Mouse (Mus musculus): ENCODE data around the gene Trpm2. TPM values are rescaled to one million over a fixed set of nuclear protein-coding genes. Genes with fewer than 3 reads are reported as not detected.

Gene Trpm2
- total RNA-seq (2023) = 2.8 TPM

DNA sequence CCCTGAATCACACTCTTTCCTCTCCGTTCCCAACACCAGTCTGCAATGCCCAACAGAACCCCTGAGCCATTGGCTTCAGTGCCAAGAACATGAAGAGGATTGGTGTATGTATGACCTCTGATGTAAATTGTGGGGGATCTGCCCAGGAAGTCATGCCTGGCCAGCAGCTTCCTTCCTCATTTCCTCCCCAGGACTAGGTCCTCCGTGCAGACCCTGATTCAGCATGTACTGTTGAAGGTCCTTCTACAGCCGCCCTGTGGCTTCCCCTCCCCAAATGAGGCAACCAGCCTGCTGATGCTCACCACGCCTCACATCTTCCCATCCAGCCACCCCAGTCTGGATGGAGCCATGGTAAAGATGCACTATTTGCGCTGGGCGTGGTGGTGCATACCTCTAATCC lies at the start of gene Trpm2:
TSS of gene Trpm2 (minus strand) at position 83 of the 400 bp plus-strand sequence.

DNA sequence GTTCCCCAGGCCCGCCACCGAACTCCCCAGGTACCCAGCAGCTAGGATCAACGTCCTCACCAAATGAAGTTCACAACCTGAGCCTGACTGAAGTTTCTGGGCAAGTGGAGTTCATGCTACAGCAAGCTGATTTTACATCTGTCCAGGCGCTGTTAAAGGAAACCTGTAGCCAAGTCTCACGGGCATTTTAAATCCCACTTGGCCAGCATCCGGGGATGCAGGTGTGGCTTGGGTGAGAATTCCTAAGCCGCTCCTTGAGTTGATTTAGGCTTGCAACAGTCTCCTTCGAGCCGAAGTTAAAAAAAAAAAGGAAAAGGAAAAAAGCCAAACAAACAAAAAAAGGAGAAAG lies 39.6 kb upstream of the Trpm2 start, which contains the start of gene Pfkl:
TSS of gene Pfkl (minus strand) at position 139 of the 349 bp plus-strand sequence.

DNA sequence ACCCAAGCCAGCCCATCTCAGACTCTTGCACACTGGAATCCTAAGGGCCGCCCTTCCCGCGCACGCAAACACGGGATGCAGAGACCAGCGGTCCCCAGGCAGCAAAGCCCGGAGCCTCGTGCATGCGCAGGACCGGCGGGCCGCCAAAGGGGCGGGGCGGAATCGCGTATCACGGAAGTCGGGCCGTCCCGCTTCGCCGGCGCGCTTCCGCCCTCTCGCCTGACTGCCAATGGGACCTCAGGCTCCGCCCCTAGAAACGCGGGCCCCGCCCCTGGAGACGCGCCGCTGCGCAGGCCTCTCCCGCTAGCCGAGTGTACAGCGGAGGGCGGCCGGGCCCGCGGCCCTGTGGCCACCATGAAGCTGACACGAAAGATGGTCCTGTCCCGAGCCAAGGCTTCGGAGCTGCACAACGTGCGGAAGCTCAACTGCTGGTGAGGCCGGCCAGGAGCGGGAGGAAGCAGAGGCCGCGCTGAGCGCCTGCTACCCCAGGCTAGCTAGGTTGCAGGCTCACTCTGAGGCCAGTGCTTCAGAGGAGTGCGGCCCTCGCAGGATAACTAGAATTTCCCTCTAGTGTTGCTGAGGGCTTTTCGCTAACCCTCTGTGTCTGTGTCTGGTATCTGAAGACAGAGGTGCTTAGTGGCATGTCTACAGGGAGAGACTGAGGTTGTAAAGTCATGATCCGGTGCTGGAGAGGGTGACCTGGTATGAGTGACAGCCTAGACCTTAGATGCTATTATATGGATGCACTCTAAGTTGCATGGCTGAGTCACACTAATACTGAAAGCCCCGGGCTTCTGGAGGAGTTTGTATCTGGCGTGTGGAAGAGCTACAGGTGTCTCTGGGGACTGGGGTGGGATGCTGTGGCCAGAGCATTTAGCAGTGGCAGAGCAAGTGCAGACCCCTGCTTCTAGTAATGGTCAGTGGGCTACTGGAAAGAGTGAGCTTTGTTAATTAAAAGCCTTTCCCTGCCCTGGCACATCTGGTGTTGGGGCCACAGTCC lies 8.3 kb upstream of the Trpm2 start, which contains the start of gene 1810043G02Rik:
TSS of gene 1810043G02Rik (plus strand) at position 174 of the 1,000 bp plus-strand sequence.

DNA sequence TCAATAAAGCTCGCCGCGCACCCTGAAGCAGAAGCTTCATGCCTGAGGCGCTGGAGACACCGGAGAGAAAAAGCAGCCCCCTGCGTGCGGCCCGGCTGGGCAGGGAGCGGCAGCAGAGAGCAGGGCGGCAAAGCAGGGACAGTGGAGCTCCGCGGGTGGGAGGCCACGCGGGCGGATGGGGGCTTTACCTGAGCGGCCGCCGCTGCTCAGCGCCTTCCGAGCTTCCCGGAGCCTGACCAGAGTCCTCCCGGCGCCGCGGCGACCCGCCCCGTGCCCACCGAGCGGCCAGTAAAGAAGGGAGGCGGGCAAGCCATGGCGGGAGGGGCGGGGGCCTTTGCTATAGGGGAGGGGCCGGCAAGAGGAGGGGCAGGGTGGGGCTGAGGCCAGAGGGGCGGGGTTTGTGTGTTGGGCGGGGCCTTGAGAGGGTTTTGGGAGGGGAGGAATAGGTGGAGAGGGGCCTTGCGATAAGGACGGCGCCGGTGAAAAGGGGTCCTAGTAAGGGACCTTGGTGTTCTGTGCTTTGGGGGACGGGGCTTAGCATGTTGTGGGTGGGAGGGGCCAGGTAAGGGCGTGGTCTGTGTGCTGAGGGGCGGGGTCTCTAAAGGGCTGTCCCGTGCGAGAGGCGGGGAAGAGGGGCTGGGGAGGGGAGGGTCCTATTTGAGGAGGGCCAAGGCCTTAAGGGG lies 68.0 kb downstream of the Trpm2 start, which contains the start of gene Lrrc3:
TSS of gene Lrrc3 (minus strand) at position 326 of the 683 bp plus-strand sequence.

DNA sequence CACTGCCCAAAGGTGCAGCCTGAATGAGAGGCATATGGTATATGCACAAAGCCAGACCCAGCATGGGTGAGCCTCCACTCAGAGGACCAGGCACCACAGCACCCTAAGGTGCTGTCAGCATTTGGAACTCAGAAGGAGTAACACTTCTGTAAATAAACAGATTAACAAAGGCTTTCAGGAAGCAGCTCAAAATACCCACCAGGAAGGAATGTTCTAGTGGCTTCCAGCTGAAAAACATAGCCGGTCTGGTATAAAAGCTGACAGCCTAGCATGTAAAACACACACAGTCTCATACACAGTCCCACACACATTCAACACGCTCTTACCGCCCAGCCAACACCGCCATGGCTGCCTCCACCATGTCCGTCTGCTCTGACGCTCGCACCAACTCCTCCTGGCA lies 108.7 kb downstream of the Trpm2 start, which contains the start of gene Gm3285:
TSS of gene Gm3285 (plus strand) at position 301 of the 400 bp plus-strand sequence.

Other genes with a start within 250 kb of the Trpm2 start
- not detected for gene Krtap12-1, start 250.0 kb downstream of the Trpm2 start, total RNA-seq (2023)
- not detected for gene Gm10100, start 244.1 kb downstream of the Trpm2 start, total RNA-seq (2023)
- gene Gm18596, start 227.9 kb downstream of the Trpm2 start, total RNA-seq (2023) = not detected
- gene Gm9736, start 219.2 kb downstream of the Trpm2 start, total RNA-seq (2023) = not detected
- gene Gm3233, start 210.9 kb downstream of the Trpm2 start, total RNA-seq (2023) = not detected
- gene Gm3238, start 199.2 kb downstream of the Trpm2 start, total RNA-seq (2023) = not detected
- gene Gm7138, start 193.6 kb downstream of the Trpm2 start, total RNA-seq (2023) = not detected
- gene Gm3250, start 188.0 kb downstream of the Trpm2 start, total RNA-seq (2023) = not detected
- not detected for gene Gm7137, start 182.4 kb downstream of the Trpm2 start, total RNA-seq (2023)
- gene Gm9639, start 175.5 kb downstream of the Trpm2 start, total RNA-seq (2023) = not detected
- gene Gm19668, start 171.4 kb downstream of the Trpm2 start, total RNA-seq (2023) = not detected
- not detected for gene Gm9507, start 158.7 kb downstream of the Trpm2 start, total RNA-seq (2023)
- gene Gm2696, start 155.9 kb downstream of the Trpm2 start, total RNA-seq (2023) = not detected
- not detected for gene Krtap10-4, start 143.5 kb downstream of the Trpm2 start, total RNA-seq (2023)
- not detected for gene Krtap10-10, start 134.6 kb downstream of the Trpm2 start, total RNA-seq (2023)
- gene Gm36176, start 123.8 kb downstream of the Trpm2 start, total RNA-seq (2023) = not detected
- not detected for gene Gm10318, start 117.7 kb downstream of the Trpm2 start, total RNA-seq (2023)
- gene Gm3285, start 108.6 kb downstream of the Trpm2 start, total RNA-seq (2023) = not detected
- gene Lrrc3, start 68.0 kb downstream of the Trpm2 start, total RNA-seq (2023) = not detected
- gene 1810043G02Rik, start 8.0 kb upstream of the Trpm2 start, total RNA-seq (2023) = 10.4 TPM
- gene Pfkl, start 39.5 kb upstream of the Trpm2 start, total RNA-seq (2023) = 64.9 TPM
- gene Dnmt3l, start 71.4 kb upstream of the Trpm2 start, total RNA-seq (2023) = not detected
- 0.61 TPM for gene Aire, start 73.0 kb upstream of the Trpm2 start, total RNA-seq (2023)
- 13.0 TPM for gene Icosl, start 98.7 kb upstream of the Trpm2 start, total RNA-seq (2023)
- 48.0 TPM for gene D10Jhu81e, start 199.2 kb upstream of the Trpm2 start, total RNA-seq (2023)
- gene Pwp2, start 214.6 kb upstream of the Trpm2 start, total RNA-seq (2023) = 32.0 TPM